Comparison of ENCODE assay signal across 7 mouse cellular contexts in genomic region chr2:130274862-130275261, GRCm38 (mm10). TPM values are rescaled to one million over a fixed set of nuclear protein-coding genes. Genes with fewer than 3 reads are reported as not detected.
A peak's percentile ranks its signal among the peaks of the same experiment; 100 is the strongest.
DNase-seq lines count a peak whose midpoint lies in the region; ATAC-seq and TF ChIP-seq lines count a peak whose summit lies in the region.

No protein-coding gene starts in this region.

- H3K36me3 ChIP-seq in lung, embryonic 14.5 days (ENCODE audit: insufficient read depth): peaks cover 47% of the 10 kb centered on the region
- H3K36me3 ChIP-seq in forebrain, embryonic 10.5 days (replicated peaks): peaks cover 49% of the 10 kb centered on the region
- H3K36me3 ChIP-seq in intestine, postnatal 0 days (ENCODE audit: control insufficient read depth, insufficient read depth): peaks cover 35% of the 10 kb centered on the region
- H3K36me3 ChIP-seq in neural tube, embryonic 15.5 days: peaks cover 42% of the 10 kb centered on the region

- DNase-seq in lung, embryonic 14.5 days: no peak
- no peak for DNase-seq in lung, postnatal 14 days
- no peak for DNase-seq in forebrain, embryonic 10.5 days (ENCODE audit: extremely low spot score, low spot score)
- DNase-seq in layer of hippocampus, adult 9-11 months: no peak
- no peak for DNase-seq in right cerebral cortex, adult 18-20 months

- under 1% methylated on average over 10 of the region's 10 CpGs for WGBS in lung, embryonic 14.5 days
- 1% methylated on average over 10 of the region's 10 CpGs for WGBS in forebrain, embryonic 10.5 days
- 0% methylated on average over 10 of the region's 10 CpGs for WGBS in intestine, postnatal 0 days
- WGBS in neural tube, embryonic 15.5 days: 2% methylated on average over 10 of the region's 10 CpGs

- H3K9ac ChIP-seq in lung, embryonic 14.5 days: peak overlapping the region; percentile 89
- peak overlapping the region; percentile 71 for H3K9ac ChIP-seq in intestine, postnatal 0 days (ENCODE audit: low read depth, low read length)
- H3K9ac ChIP-seq in neural tube, embryonic 15.5 days (replicated peaks): peak overlapping the region; percentile 96

- peaks cover 10% of the 10 kb centered on the region; the same call in 1 of the 2 replicates for H3K4me1 ChIP-seq in lung, embryonic 14.5 days (ENCODE audit: insufficient read depth)
- peaks cover 37% of the 10 kb centered on the region for H3K4me1 ChIP-seq in forebrain, embryonic 10.5 days
- H3K4me1 ChIP-seq in intestine, postnatal 0 days (replicated peaks; ENCODE audit: control insufficient read depth, insufficient read depth, low read length): peaks cover 3% of the 10 kb centered on the region; the same call in 1 of the 2 replicates
- H3K4me1 ChIP-seq in neural tube, embryonic 15.5 days: peaks cover 34% of the 10 kb centered on the region

- H3K9me3 ChIP-seq in lung, embryonic 14.5 days (ENCODE audit: low read depth, low read length): no peaks in the 10 kb centered on the region
- H3K9me3 ChIP-seq in forebrain, embryonic 10.5 days: no peaks in the 10 kb centered on the region
- no peaks in the 10 kb centered on the region for H3K9me3 ChIP-seq in intestine, postnatal 0 days (ENCODE audit: control insufficient read depth)
- no peaks in the 10 kb centered on the region for H3K9me3 ChIP-seq in neural tube, embryonic 15.5 days (replicated peaks)

- no peak for TF ChIP-seq CTCF in lung, embryonic 14.5 days (IDR thresholded peaks at IDR 0.05; ENCODE audit: low read depth)
- TF ChIP-seq CTCF in intestine, postnatal 0 days (IDR thresholded peaks at IDR 0.05; ENCODE audit: low read depth): no peak

- peak overlapping the region; percentile 94 for H3K27ac ChIP-seq in lung, embryonic 14.5 days (ENCODE audit: low read depth)
- H3K27ac ChIP-seq in forebrain, embryonic 10.5 days: peak overlapping the region; percentile 97
- no peak overlapping the region for H3K27ac ChIP-seq in intestine, postnatal 0 days (ENCODE audit: low read depth, low read length)
- H3K27ac ChIP-seq in neural tube, embryonic 15.5 days (replicated peaks): peak overlapping the region; percentile 95

- peak overlapping the region; percentile 88 for H3K4me3 ChIP-seq in lung, embryonic 14.5 days (ENCODE audit: low read depth, low read length)
- peak overlapping the region; percentile 78 for H3K4me3 ChIP-seq in forebrain, embryonic 10.5 days
- peak overlapping the region; percentile 61 for H3K4me3 ChIP-seq in intestine, postnatal 0 days (ENCODE audit: low read depth, low read length)
- H3K4me3 ChIP-seq in neural tube, embryonic 15.5 days (replicated peaks): peak overlapping the region; percentile 99

- H3K27me3 ChIP-seq in lung, embryonic 14.5 days (ENCODE audit: insufficient read depth, low read length): no peaks in the 10 kb centered on the region
- H3K27me3 ChIP-seq in forebrain, embryonic 10.5 days (ENCODE audit: poor library complexity, severe bottlenecking): no peaks in the 10 kb centered on the region
- no peaks in the 10 kb centered on the region for H3K27me3 ChIP-seq in intestine, postnatal 0 days (replicated peaks; ENCODE audit: control insufficient read depth, insufficient read depth, low read length)
- no peaks in the 10 kb centered on the region for H3K27me3 ChIP-seq in neural tube, embryonic 15.5 days (replicated peaks)

- no peak for ATAC-seq in lung, embryonic 14.5 days (ENCODE audit: insufficient read depth)
- no peak for ATAC-seq in intestine, postnatal 0 days
- ATAC-seq in neural tube, embryonic 15.5 days (ENCODE audit: low FRiP score): no peak

- peak overlapping the region; percentile 77 for H3K4me2 ChIP-seq in lung, embryonic 14.5 days
- peak overlapping the region; percentile 67 for H3K4me2 ChIP-seq in intestine, postnatal 0 days (replicated peaks; ENCODE audit: low read depth)
- peak overlapping the region; percentile 85 for H3K4me2 ChIP-seq in neural tube, embryonic 15.5 days

RNA-seq across cellular contexts. Expression of gene Nop56, which starts 0.6 kb away (rescaled TPM):
- 303 and 318 TPM in 2 replicates for polyA plus RNA-seq in lung, embryonic 14.5 days (2014; fragmentation: Nextera tagmentation; extraction: Ambion mirVana)
- polyA plus RNA-seq in forebrain, embryonic 10.5 days (2016; fragmentation: Nextera tagmentation; extraction: Ambion mirVana): 501 and 511 TPM in 2 replicates
- 66.5 and 75.1 TPM in 2 replicates for polyA plus RNA-seq in intestine, postnatal 0 days (2015; fragmentation: Nextera tagmentation; extraction: Ambion mirVana)
- 275 and 293 TPM in 2 replicates for polyA plus RNA-seq in neural tube, embryonic 15.5 days (2015; fragmentation: Nextera tagmentation; extraction: Ambion mirVana)

RNA-seq across cellular contexts. Expression of gene Idh3b, which starts 9.5 kb away (rescaled TPM):
- 136 and 151 TPM in 2 replicates for polyA plus RNA-seq in lung, embryonic 14.5 days (2014; fragmentation: Nextera tagmentation; extraction: Ambion mirVana)
- polyA plus RNA-seq in forebrain, embryonic 10.5 days (2016; fragmentation: Nextera tagmentation; extraction: Ambion mirVana): 136 and 139 TPM in 2 replicates
- 142 and 148 TPM in 2 replicates for polyA plus RNA-seq in intestine, postnatal 0 days (2015; fragmentation: Nextera tagmentation; extraction: Ambion mirVana)
- 193 and 199 TPM in 2 replicates for polyA plus RNA-seq in neural tube, embryonic 15.5 days (2015; fragmentation: Nextera tagmentation; extraction: Ambion mirVana)

RNA-seq across cellular contexts. Expression of gene Ebf4, which starts 20.1 kb away (rescaled TPM):
- 1.9 and 2.3 TPM in 2 replicates for polyA plus RNA-seq in lung, embryonic 14.5 days (2014; fragmentation: Nextera tagmentation; extraction: Ambion mirVana)
- polyA plus RNA-seq in forebrain, embryonic 10.5 days (2016; fragmentation: Nextera tagmentation; extraction: Ambion mirVana): 0.79 and 0.80 TPM in 2 replicates
- 0.85 and 0.86 TPM in 2 replicates for polyA plus RNA-seq in intestine, postnatal 0 days (2015; fragmentation: Nextera tagmentation; extraction: Ambion mirVana)
- 4.7 and 7.8 TPM in 2 replicates for polyA plus RNA-seq in neural tube, embryonic 15.5 days (2015; fragmentation: Nextera tagmentation; extraction: Ambion mirVana)
